In genomic region chr19:36919466-36919865, GRCm38 (mm10) we compare ENCODE assay signal across 8 mouse cellular contexts. TPM values are rescaled to one million over a fixed set of nuclear protein-coding genes. Genes with fewer than 3 reads are reported as not detected.
DNase-seq lines count a peak whose midpoint lies in the region; ATAC-seq and TF ChIP-seq lines count a peak whose summit lies in the region.

Gene Fgfbp3, minus strand, starts transcription at chr19:36919615.

- H3K9me3 ChIP-seq in hindbrain, embryonic 14.5 days (ENCODE audit: control insufficient read depth, low read length) = no peaks in the 10 kb centered on the region
- H3K9me3 ChIP-seq in midbrain, embryonic 10.5 days (replicated peaks) = no peaks in the 10 kb centered on the region

- no peaks in the 10 kb centered on the region; the same call in 1 of the 2 replicates for H3K27me3 ChIP-seq in testis, adult 2 months (ENCODE audit: control insufficient read depth, insufficient read depth, low read length)
- H3K27me3 ChIP-seq in hindbrain, embryonic 14.5 days (ENCODE audit: control insufficient read depth, insufficient read depth, low read length) = no peaks in the 10 kb centered on the region
- H3K27me3 ChIP-seq in midbrain, embryonic 10.5 days (ENCODE audit: low read depth, poor library complexity, severe bottlenecking) = no peaks in the 10 kb centered on the region

- TF ChIP-seq CTCF in testis, adult 2 months (IDR thresholded peaks at IDR 0.05; ENCODE audit: control insufficient read depth, insufficient read depth, insufficient replicate concordance, low read depth, low read length) = no peak

- TF ChIP-seq POLR2A in testis, adult 2 months (IDR thresholded peaks at IDR 0.05; ENCODE audit: control insufficient read depth, low read depth, low read length) = no peak

- H3K9ac ChIP-seq in hindbrain, embryonic 14.5 days = peak within 1 kb of the TSS; percentile 86

- 6% methylated on average over 12 of the region's 12 CpGs for WGBS in hindbrain, embryonic 14.5 days
- 8% methylated on average over 12 of the region's 12 CpGs for WGBS in midbrain, embryonic 10.5 days

- no peak; the same call in 1 of the 2 replicates for ATAC-seq in hindbrain, embryonic 14.5 days (ENCODE audit: low FRiP score)

- H3K27ac ChIP-seq in testis, adult 2 months (ENCODE audit: control insufficient read depth, insufficient read depth, low read depth, low read length) = no peak within 1 kb of the TSS
- peak within 1 kb of the TSS; percentile 90 for H3K27ac ChIP-seq in hindbrain, embryonic 14.5 days
- peak within 1 kb of the TSS; percentile 97 for H3K27ac ChIP-seq in midbrain, embryonic 10.5 days (replicated peaks)

- no peaks in the 10 kb centered on the region for H3K36me3 ChIP-seq in testis, adult 2 months (ENCODE audit: control insufficient read depth, insufficient read depth, low read length)
- H3K36me3 ChIP-seq in hindbrain, embryonic 14.5 days (replicated peaks; ENCODE audit: control insufficient read depth, insufficient read depth) = no peaks in the 10 kb centered on the region
- no peaks in the 10 kb centered on the region for H3K36me3 ChIP-seq in midbrain, embryonic 10.5 days

- peaks cover 12% of the 10 kb centered on the region for H3K4me1 ChIP-seq in testis, adult 2 months (ENCODE audit: control insufficient read depth, insufficient read depth, low read length)
- peaks cover 11% of the 10 kb centered on the region for H3K4me1 ChIP-seq in hindbrain, embryonic 14.5 days (replicated peaks; ENCODE audit: control insufficient read depth, insufficient read depth, low read length)
- H3K4me1 ChIP-seq in midbrain, embryonic 10.5 days = peaks cover 41% of the 10 kb centered on the region

- DNase-seq in embryo, embryonic 10 days (ENCODE audit: low spot score) = peak; percentile 51
- no peak for DNase-seq in embryo, embryonic 9.5 days (ENCODE audit: extremely low spot score)
- DNase-seq in testis, postnatal 14 days (ENCODE audit: low spot score) = no peak
- no peak for DNase-seq in hindbrain, embryonic 14.5 days (ENCODE audit: low spot score)
- peak; percentile 30 for DNase-seq in midbrain, embryonic 10.5 days (ENCODE audit: low spot score)
- DNase-seq in testis, postnatal 10 days (ENCODE audit: low spot score) = no peak
- no peak for DNase-seq in spleen, postnatal 14 days (ENCODE audit: low spot score in 2 of 2)

- peak within 1 kb of the TSS; percentile 71 for H3K4me3 ChIP-seq in testis, adult 2 months (ENCODE audit: control insufficient read depth, low read depth, low read length)
- peak within 1 kb of the TSS; percentile 93 for H3K4me3 ChIP-seq in hindbrain, embryonic 14.5 days (replicated peaks; ENCODE audit: low read length)
- peak within 1 kb of the TSS; percentile 84 for H3K4me3 ChIP-seq in midbrain, embryonic 10.5 days

- H3K4me2 ChIP-seq in hindbrain, embryonic 14.5 days (replicated peaks) = peak within 1 kb of the TSS; percentile 93

RNA-seq across cellular contexts. Expression of gene Fgfbp3, which starts in this region (rescaled TPM):
- 0.16 and 0.55 TPM in 2 replicates for polyA plus RNA-seq in testis, adult 2 months (2012; rRNA removed)
- polyA plus RNA-seq in hindbrain, embryonic 14.5 days (2014; fragmentation: Nextera tagmentation; extraction: Ambion mirVana) = 62.4 and 72.7 TPM in 2 replicates
- 23.9 and 33.3 TPM in 2 replicates for polyA plus RNA-seq in midbrain, embryonic 10.5 days (2016; fragmentation: Nextera tagmentation; extraction: Ambion mirVana)

Comparison
In these comparisons a context has a peak if more than half of its experiments do, and no peak if none do; other contexts are left out.
1. RNA of gene Fgfbp3 (polyA plus RNA-seq): 62.4 to 72.7 TPM in hindbrain, embryonic 14.5 days and 23.9 to 33.3 TPM in midbrain, embryonic 10.5 days; 0.16 to 0.55 TPM in testis, adult 2 months; every median in the first group is over 10 times any median in the second.
2. DNase-seq: peak in embryo, embryonic 10 days (single experiment) and midbrain, embryonic 10.5 days (single experiment); none in embryo, embryonic 9.5 days (single experiment), testis, postnatal 14 days (single experiment), hindbrain, embryonic 14.5 days (single experiment), testis, postnatal 10 days (single experiment) and spleen, postnatal 14 days (0 of 2).
3. Peak in every context shown above with its lines, with median percentiles within 50 percentile points of each other: H3K4me3 ChIP-seq.